Mouse (Mus musculus) liver, adult (tissue): ENCODE data around the gene Ano2.

Experiments
- GATA4 ChIP-seq: IDR thresholded peaks from 2 replicates; pipeline ENCODE4 v1.6.1; 2014; ENCODE audit warnings: mild to moderate bottlenecking, low read length; ENCODE audit not compliant: insufficient replicate concordance

Ano2 gene

GRCm38 (mm10) chr6:126057706-126058105, 367.5 kb downstream of the Ano2 start:
- no peak for TF ChIP-seq GATA4

GRCm38 (mm10) chr6:126080531-126080930, 390.3 kb downstream of the Ano2 start:
- no peak for TF ChIP-seq GATA4

- no peak for TF ChIP-seq GATA4
These were observed 396.2 kb downstream of the Ano2 start for GRCm38 (mm10) chr6:126086321-126086950.

- no peak for TF ChIP-seq GATA4
These were observed 398.5 kb downstream of the Ano2 start for GRCm38 (mm10) chr6:126088489-126089265.
